Mouse (Mus musculus) limb, embryonic 11.5 days (tissue): Measurements from ENCODE around the gene Rbm26. TPM values are rescaled to one million over a fixed set of nuclear protein-coding genes. Genes with fewer than 3 reads are reported as not detected.

Experiments used
- ATAC-seq: fragments of 200-750 bp; cut with Nextera tagmentation; 2 replicates; pipeline ENCODE4 v1.8.0; 2017; ENCODE audit warnings: low read depth; ENCODE audit not compliant: insufficient number of reproducible peaks, low FRiP score, low TSS enrichment
- DNase-seq: peaks from one replicate; pipeline ENCODE4 v3.0.0-alpha.2; 2015; ENCODE audit warnings: low spot score
- H3K27ac ChIP-seq: fragments of 300-500 bp; sonication (generic); replicated peaks from 2 replicates; pipeline ENCODE4 v1.5.1; 2014; ENCODE audit warnings: low read depth, mild to moderate bottlenecking, low read length
- H3K27me3 ChIP-seq: fragments of 300-500 bp; sonication (generic); 2 replicates; pipeline ENCODE4 v1.6.1; 2014; ENCODE audit warnings: mild to moderate bottlenecking, low read length, mixed read lengths; ENCODE audit not compliant: control insufficient read depth, insufficient read depth
- H3K36me3 ChIP-seq: fragments of 300-500 bp; sonication (generic); 2 replicates; pipeline ENCODE4 v1.6.1; 2014; ENCODE audit warnings: mild to moderate bottlenecking, low read length, moderate library complexity, mixed read lengths; ENCODE audit not compliant: control insufficient read depth, insufficient read depth
- H3K4me1 ChIP-seq: fragments of 300-500 bp; sonication (generic); 2 replicates; pipeline ENCODE4 v1.6.1; 2014; ENCODE audit warnings: low read length, mixed read lengths; ENCODE audit not compliant: control insufficient read depth, insufficient read depth
- H3K4me2 ChIP-seq: fragments of 300-500 bp; sonication (generic); 2 replicates; pipeline ENCODE4 v1.6.1; 2014; ENCODE audit warnings: low read depth, mild to moderate bottlenecking, moderate library complexity; ENCODE audit not compliant: severe bottlenecking
- H3K4me3 ChIP-seq: fragments of 300-500 bp; sonication (generic); 2 replicates; pipeline ENCODE4 v1.5.1; 2014; ENCODE audit warnings: low read depth, low read length
- H3K9ac ChIP-seq: fragments of 300-500 bp; sonication (generic); 2 replicates; pipeline ENCODE4 v1.6.1; 2014; ENCODE audit warnings: mild to moderate bottlenecking, low read length
- H3K9me3 ChIP-seq: fragments of 300-500 bp; sonication (generic); 2 replicates; pipeline ENCODE4 v1.6.1; 2016; ENCODE audit warnings: low read length; ENCODE audit not compliant: control insufficient read depth
- WGBS: fragments of 180-500 bp; shearing (Covaris S2); extraction: QIAGEN DNeasy Blood & Tissue Kit; methylation state at CpG from one replicate; pipeline ENCODE4 v1.1.7; 2014; 5-methylcytosine and 5-hydroxymethylcytosine counted together
- polyA plus RNA-seq: library from polyadenylated mRNA; unstranded; fragments of >200 nt; fragmentation: Nextera tagmentation; extraction: Ambion mirVana; gene quantifications from 2 replicates; pipeline ENCODE4 v1.2.1, GENCODE M21; 2014

Gene Rbm26
- polyA plus RNA-seq, 1 experiment from 2014 or later, result 43.9 TPM

GRCm38 (mm10) chr14:105084757-105085330 lies 92.3 kb downstream of the Rbm26 start:
- H3K4me3 ChIP-seq, result no peak overlapping the region
- no peak for ATAC-seq

GRCm38 (mm10) chr14:105084106-105084505 lies 93.0 kb downstream of the Rbm26 start:
- Histone ChIP-seq H3K27me3 (no peaks in the 10 kb centered on the region), H3K27ac (no peak overlapping the region), H3K36me3 (no peaks in the 10 kb centered on the region), H3K4me3 (no peak overlapping the region), H3K9me3 (no peaks in the 10 kb centered on the region), H3K4me2 (no peak overlapping the region), H3K4me1 (no peaks in the 10 kb centered on the region), H3K9ac (no peak overlapping the region)
- WGBS, result 80% methylated on average over 11 of the region's 11 CpGs
- no peak for DNase-seq
- no peak for ATAC-seq

More at GRCm38 (mm10) chr14:105084757-105085330, 92.3 kb downstream of the Rbm26 start:
- H3K4me1 ChIP-seq, result no peaks in the 10 kb centered on the region
- H3K9me3 ChIP-seq, result no peaks in the 10 kb centered on the region
- 66% methylated on average over 8 of the region's 8 CpGs for WGBS
- H3K27me3 ChIP-seq, result no peaks in the 10 kb centered on the region
- DNase-seq, result no peak
- H3K36me3 ChIP-seq, result no peaks in the 10 kb centered on the region
- no peak overlapping the region for H3K9ac ChIP-seq
- H3K27ac ChIP-seq, result no peak overlapping the region
- H3K4me2 ChIP-seq, result no peak overlapping the region

GRCm38 (mm10) chr14:105074776-105075175 lies 102.4 kb downstream of the Rbm26 start:
- H3K4me3 ChIP-seq, result no peak overlapping the region
- ATAC-seq (no peak), DNase-seq (no peak)
- no peaks in the 10 kb centered on the region for H3K36me3 ChIP-seq
- H3K9me3 ChIP-seq, result no peaks in the 10 kb centered on the region
- WGBS, result 90% methylated on average over 2 of the region's 2 CpGs
- H3K27ac ChIP-seq, result no peak overlapping the region
- H3K27me3 ChIP-seq, result no peaks in the 10 kb centered on the region
- no peaks in the 10 kb centered on the region for H3K4me1 ChIP-seq
- H3K9ac ChIP-seq, result no peak overlapping the region
- no peak overlapping the region for H3K4me2 ChIP-seq

GRCm38 (mm10) chr14:105074376-105074775 lies 102.8 kb downstream of the Rbm26 start:
- 95% methylated on average over 7 of the region's 7 CpGs for WGBS

GRCm38 (mm10) chr14:105071010-105071509 lies 106.1 kb downstream of the Rbm26 start:
- Histone ChIP-seq H3K4me1 (no peaks in the 10 kb centered on the region), H3K4me2 (no peak overlapping the region), H3K9ac (no peak overlapping the region), H3K27me3 (no peaks in the 10 kb centered on the region), H3K36me3 (no peaks in the 10 kb centered on the region), H3K9me3 (no peaks in the 10 kb centered on the region), H3K4me3 (no peak overlapping the region), H3K27ac (no peak overlapping the region)
- DNase-seq (peak; percentile 36), ATAC-seq (no peak)
- 24% methylated on average over 14 of the region's 14 CpGs for WGBS

More at GRCm38 (mm10) chr14:105074376-105074775, 102.8 kb downstream of the Rbm26 start:
- no peaks in the 10 kb centered on the region for H3K36me3 ChIP-seq
- DNase-seq, result no peak
- H3K9ac ChIP-seq, result no peak overlapping the region
- no peak overlapping the region for H3K27ac ChIP-seq
- no peak overlapping the region for H3K4me3 ChIP-seq
- H3K9me3 ChIP-seq, result no peaks in the 10 kb centered on the region
- no peak overlapping the region for H3K4me2 ChIP-seq
- H3K27me3 ChIP-seq, result no peaks in the 10 kb centered on the region
- ATAC-seq, result no peak
- H3K4me1 ChIP-seq, result no peaks in the 10 kb centered on the region

GRCm38 (mm10) chr14:105070258-105071009 lies 106.7 kb downstream of the Rbm26 start:
- DNase-seq (no peak), ATAC-seq (no peak)
- 26% methylated on average over 11 of the region's 11 CpGs for WGBS
- H3K4me1 ChIP-seq, result no peaks in the 10 kb centered on the region
- no peaks in the 10 kb centered on the region for H3K27me3 ChIP-seq
- H3K9ac ChIP-seq, result no peak overlapping the region
- no peak overlapping the region for H3K4me3 ChIP-seq
- no peak overlapping the region for H3K4me2 ChIP-seq
- no peaks in the 10 kb centered on the region for H3K36me3 ChIP-seq
- H3K9me3 ChIP-seq, result no peaks in the 10 kb centered on the region
- no peak overlapping the region for H3K27ac ChIP-seq

GRCm38 (mm10) chr14:105068060-105068459 lies 109.1 kb downstream of the Rbm26 start:
- no peaks in the 10 kb centered on the region for H3K9me3 ChIP-seq
- no peak overlapping the region for H3K4me2 ChIP-seq
- no peaks in the 10 kb centered on the region for H3K4me1 ChIP-seq
- no peak overlapping the region for H3K27ac ChIP-seq
- H3K36me3 ChIP-seq, result no peaks in the 10 kb centered on the region
- WGBS, result 86% methylated on average over 5 of the region's 5 CpGs
- DNase-seq (no peak), ATAC-seq (no peak)
- H3K9ac ChIP-seq, result no peak overlapping the region
- no peaks in the 10 kb centered on the region for H3K27me3 ChIP-seq
- H3K4me3 ChIP-seq, result no peak overlapping the region

- no peak for ATAC-seq
- Histone ChIP-seq H3K9ac (no peak overlapping the region), H3K27ac (no peak overlapping the region), H3K4me1 (no peaks in the 10 kb centered on the region), H3K4me3 (no peak overlapping the region), H3K36me3 (no peaks in the 10 kb centered on the region), H3K4me2 (no peak overlapping the region), H3K27me3 (no peaks in the 10 kb centered on the region), H3K9me3 (no peaks in the 10 kb centered on the region)
- no peak for DNase-seq
- WGBS, result 83% methylated on average over 1 of the region's 1 CpGs
Measured at GRCm38 (mm10) chr14:105064243-105064642, 112.9 kb downstream of the Rbm26 start.
